Mouse (Mus musculus): ENCODE measurements around the gene Zfp280b.
"Not testable (repeated sequence)": the region's sequence is repeated elsewhere in the genome, so short reads cannot be mapped to it uniquely, and the experiment has no call there.

The Zfp280b gene

GRCm38 (mm10) chr10:76031511-76032401 lies 694 bp upstream of the Zfp280b start:
- no peak for DNase-seq

- peak in 1 of 2 experiments; percentile 19 for DNase-seq
Measured at GRCm38 (mm10) chr10:76033119-76033455, 637 bp downstream of the Zfp280b start.

- no peak for DNase-seq
Measured at GRCm38 (mm10) chr10:76034001-76034600, 1.7 kb downstream of the Zfp280b start.

- no peak for DNase-seq
Measured at GRCm38 (mm10) chr10:76035277-76035676, 2.8 kb downstream of the Zfp280b start.

- no peak for DNase-seq
Measured at GRCm38 (mm10) chr10:76036962-76037361, 4.5 kb downstream of the Zfp280b start.

GRCm38 (mm10) chr10:76045343-76045742 lies 12.9 kb downstream of the Zfp280b start:
- DNase-seq, result no peak

- no peak for DNase-seq
Measured at GRCm38 (mm10) chr10:76046754-76047153, 14.3 kb downstream of the Zfp280b start.

- DNase-seq, result no peak
Measured at GRCm38 (mm10) chr10:76047182-76047869, 14.9 kb downstream of the Zfp280b start.

- DNase-seq, result no peak
Measured at GRCm38 (mm10) chr10:76048967-76049366, 16.5 kb downstream of the Zfp280b start.

- no peak for DNase-seq
Measured at GRCm38 (mm10) chr10:76051860-76052259, 19.4 kb downstream of the Zfp280b start.

GRCm38 (mm10) chr10:76062439-76062838 lies 30.0 kb downstream of the Zfp280b start:
- DNase-seq, result no peak

- DNase-seq, result no peak
Measured at GRCm38 (mm10) chr10:76067674-76068613, 35.5 kb downstream of the Zfp280b start.

GRCm38 (mm10) chr10:76072080-76072479 lies 39.6 kb downstream of the Zfp280b start:
- DNase-seq, result not testable (repeated sequence)

- DNase-seq, result not testable (repeated sequence)
Measured at GRCm38 (mm10) chr10:76077008-76077407, 44.6 kb downstream of the Zfp280b start.
